Mouse (Mus musculus): ENCODE data around the gene 6430571L13Rik. TPM values are rescaled to one million over a fixed set of nuclear protein-coding genes. Genes with fewer than 3 reads are reported as not detected.

Gene 6430571L13Rik
- polyA plus RNA-seq, 1 experiment from 2014 or later, result 0.28 TPM

- H3K27me3 ChIP-seq (replicated peaks), result peaks cover 25% of the 10 kb centered on the region
- no peak for ATAC-seq
- H3K27ac ChIP-seq, result no peak overlapping the region
- 59% methylated on average over 4 of the region's 4 CpGs for WGBS
- no peaks in the 10 kb centered on the region for H3K36me3 ChIP-seq
- no peak overlapping the region for H3K4me3 ChIP-seq (replicated peaks)
- no peak overlapping the region for H3K4me2 ChIP-seq (replicated peaks)
- H3K4me1 ChIP-seq (replicated peaks), result no peaks in the 10 kb centered on the region
- no peak overlapping the region for H3K9ac ChIP-seq
- H3K9me3 ChIP-seq, result no peaks in the 10 kb centered on the region
Measured at GRCm38 (mm10) chr9:107372441-107372840, 32.0 kb downstream of the 6430571L13Rik start.

- H3K27ac ChIP-seq, result no peak overlapping the region
- H3K4me3 ChIP-seq (replicated peaks), result no peak overlapping the region
- no peaks in the 10 kb centered on the region for H3K36me3 ChIP-seq
- 3% methylated on average over 8 of the region's 8 CpGs for whole genome bisulfite sequencing
- no peaks in the 10 kb centered on the region for H3K9me3 ChIP-seq
- H3K9ac ChIP-seq, result no peak overlapping the region
- peaks cover 43% of the 10 kb centered on the region for H3K27me3 ChIP-seq (replicated peaks)
- peak; percentile 57; the same call in 1 of the 2 replicates for ATAC-seq
- peaks cover 5% of the 10 kb centered on the region for H3K4me1 ChIP-seq (replicated peaks)
- H3K4me2 ChIP-seq (replicated peaks), result no peak overlapping the region
Measured at GRCm38 (mm10) chr9:107374623-107375022, 34.2 kb downstream of the 6430571L13Rik start.

DNA sequence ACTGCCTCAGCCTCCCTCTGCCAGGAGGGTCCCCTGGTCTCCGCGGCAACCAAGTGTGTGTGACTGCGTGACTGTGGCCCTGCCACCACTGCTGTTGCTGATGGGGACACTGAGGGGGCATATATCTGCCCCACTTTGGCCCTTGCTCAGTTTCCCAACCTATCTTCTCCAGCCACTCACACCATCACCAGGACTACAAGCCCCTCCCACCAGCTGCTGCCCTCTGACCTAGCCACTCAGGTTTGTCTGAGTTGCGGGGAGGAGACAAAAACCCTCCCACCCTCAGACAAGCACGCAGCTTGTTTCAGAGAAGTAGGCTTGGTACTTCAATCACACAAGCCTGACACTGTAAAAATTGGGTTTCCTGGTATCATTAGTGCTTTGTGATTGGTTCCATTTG, 35.0 kb downstream of the 6430571L13Rik start:
- H3K4me3 ChIP-seq (replicated peaks), result no peak overlapping the region
- H3K36me3 ChIP-seq, result no peaks in the 10 kb centered on the region
- no peak overlapping the region for H3K4me2 ChIP-seq (replicated peaks)
- H3K27ac ChIP-seq, result no peak overlapping the region
- 21% methylated on average over 5 of the region's 5 CpGs for WGBS
- H3K27me3 ChIP-seq (replicated peaks), result peaks cover 52% of the 10 kb centered on the region
- no peaks in the 10 kb centered on the region for H3K9me3 ChIP-seq
- peaks cover 5% of the 10 kb centered on the region for H3K4me1 ChIP-seq (replicated peaks)
- ATAC-seq, result no peak
- no peak overlapping the region for H3K9ac ChIP-seq

- under 1% methylated on average over 35 of the region's 35 CpGs for WGBS
- Histone ChIP-seq H3K4me1 (replicated peaks) (peaks cover 5% of the 10 kb centered on the region), H3K9me3 (no peaks in the 10 kb centered on the region), H3K27ac (no peak overlapping the region), H3K36me3 (no peaks in the 10 kb centered on the region), H3K4me3 (replicated peaks) (peak overlapping the region; percentile 30), H3K27me3 (replicated peaks) (peaks cover 76% of the 10 kb centered on the region), H3K4me2 (replicated peaks) (peak overlapping the region; percentile 71), H3K9ac (no peak overlapping the region)
- peak; percentile 56 for ATAC-seq
Measured at GRCm38 (mm10) chr9:107377961-107378512, 37.6 kb downstream of the 6430571L13Rik start.

GRCm38 (mm10) chr9:107381723-107382122, 41.3 kb downstream of the 6430571L13Rik start:
- Histone ChIP-seq H3K4me2 (replicated peaks) (no peak overlapping the region), H3K27me3 (replicated peaks) (peaks cover 75% of the 10 kb centered on the region), H3K9me3 (no peaks in the 10 kb centered on the region), H3K9ac (no peak overlapping the region), H3K4me3 (replicated peaks) (no peak overlapping the region), H3K27ac (no peak overlapping the region), H3K36me3 (no peaks in the 10 kb centered on the region), H3K4me1 (replicated peaks) (peaks cover 5% of the 10 kb centered on the region)
- 7% methylated on average over 8 of the region's 8 CpGs for WGBS
- no peak for ATAC-seq

DNA sequence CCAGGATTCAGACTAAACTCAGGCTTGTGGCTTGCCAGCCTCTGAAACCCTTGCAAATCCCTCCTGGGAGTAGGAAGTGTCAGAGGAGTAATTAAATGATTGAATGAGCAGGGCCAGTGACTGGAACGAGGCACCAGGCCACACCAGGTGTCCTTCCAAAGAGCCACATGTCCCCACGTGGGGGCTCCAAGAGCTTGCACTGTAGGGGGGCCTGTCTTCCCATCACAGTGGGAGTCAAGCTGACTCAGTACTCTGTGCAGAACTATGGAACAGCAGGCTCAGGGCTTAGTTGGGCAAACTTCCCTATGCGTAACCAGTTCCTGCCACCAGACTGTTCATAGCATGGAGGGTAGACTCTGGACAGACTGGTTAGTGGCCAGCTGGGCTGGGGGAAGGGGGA, 44.0 kb downstream of the 6430571L13Rik start:
- Histone ChIP-seq H3K9me3 (no peaks in the 10 kb centered on the region), H3K27ac (no peak overlapping the region), H3K27me3 (replicated peaks) (peaks cover 52% of the 10 kb centered on the region), H3K4me3 (replicated peaks) (no peak overlapping the region), H3K4me1 (replicated peaks) (peaks cover 8% of the 10 kb centered on the region), H3K36me3 (no peaks in the 10 kb centered on the region), H3K9ac (no peak overlapping the region), H3K4me2 (replicated peaks) (no peak overlapping the region)
- ATAC-seq, result no peak
- WGBS, result 32% methylated on average over 3 of the region's 3 CpGs

- Histone ChIP-seq H3K27ac (no peak overlapping the region), H3K4me3 (replicated peaks) (no peak overlapping the region), H3K4me2 (replicated peaks) (no peak overlapping the region), H3K9ac (no peak overlapping the region), H3K27me3 (replicated peaks) (peaks cover 34% of the 10 kb centered on the region), H3K4me1 (replicated peaks) (peaks cover 12% of the 10 kb centered on the region), H3K36me3 (no peaks in the 10 kb centered on the region), H3K9me3 (no peaks in the 10 kb centered on the region)
- WGBS, result 61% methylated on average over 3 of the region's 3 CpGs
- ATAC-seq, result no peak
Measured at GRCm38 (mm10) chr9:107386722-107387121, 46.3 kb downstream of the 6430571L13Rik start.

- H3K4me1 ChIP-seq (replicated peaks), result peaks cover 12% of the 10 kb centered on the region
- no peak overlapping the region for H3K4me3 ChIP-seq (replicated peaks)
- no peak overlapping the region for H3K4me2 ChIP-seq (replicated peaks)
- peaks cover 24% of the 10 kb centered on the region for H3K27me3 ChIP-seq (replicated peaks)
- no peaks in the 10 kb centered on the region for H3K9me3 ChIP-seq
- no peak overlapping the region for H3K9ac ChIP-seq
- no peaks in the 10 kb centered on the region for H3K36me3 ChIP-seq
- WGBS, result 83% methylated on average over 3 of the region's 3 CpGs
- H3K27ac ChIP-seq, result no peak overlapping the region
- no peak for ATAC-seq
Measured at GRCm38 (mm10) chr9:107387708-107388107, 47.3 kb downstream of the 6430571L13Rik start.

- no peak for ATAC-seq
- H3K27me3 ChIP-seq (replicated peaks), result peaks cover 20% of the 10 kb centered on the region; the same call in 1 of the 2 replicates
Measured at GRCm38 (mm10) chr9:107388263-107388662, 47.9 kb downstream of the 6430571L13Rik start.

GRCm38 (mm10) chr9:107396397-107396796, 56.0 kb downstream of the 6430571L13Rik start:
- WGBS, result 32% methylated on average over 4 of the region's 4 CpGs
- no peak overlapping the region for H3K4me2 ChIP-seq (replicated peaks)
- peaks cover 9% of the 10 kb centered on the region for H3K4me1 ChIP-seq (replicated peaks)
- H3K9ac ChIP-seq, result no peak overlapping the region
- peaks cover 55% of the 10 kb centered on the region for H3K27me3 ChIP-seq (replicated peaks)
- H3K36me3 ChIP-seq, result no peaks in the 10 kb centered on the region
- no peak overlapping the region for H3K27ac ChIP-seq
- no peak overlapping the region for H3K4me3 ChIP-seq (replicated peaks)
- ATAC-seq, result no peak
- H3K9me3 ChIP-seq, result no peaks in the 10 kb centered on the region

More at GRCm38 (mm10) chr9:107388263-107388662, 47.9 kb downstream of the 6430571L13Rik start:
- no peak overlapping the region for H3K9ac ChIP-seq
- H3K4me2 ChIP-seq (replicated peaks), result no peak overlapping the region
- no peak overlapping the region for H3K4me3 ChIP-seq (replicated peaks)
- H3K36me3 ChIP-seq, result no peaks in the 10 kb centered on the region
- no peaks in the 10 kb centered on the region for H3K9me3 ChIP-seq
- H3K4me1 ChIP-seq (replicated peaks), result peaks cover 12% of the 10 kb centered on the region
- WGBS, result 40% methylated on average over 2 of the region's 2 CpGs
- H3K27ac ChIP-seq, result no peak overlapping the region

GRCm38 (mm10) chr9:107398968-107399367, 58.6 kb downstream of the 6430571L13Rik start:
- no peak for ATAC-seq
- Histone ChIP-seq H3K9ac (no peak overlapping the region), H3K27me3 (replicated peaks) (peaks cover 77% of the 10 kb centered on the region), H3K27ac (no peak overlapping the region), H3K36me3 (no peaks in the 10 kb centered on the region), H3K4me2 (replicated peaks) (peak overlapping the region; percentile 99; the same call in 1 of the 2 replicates), H3K4me1 (replicated peaks) (peaks cover 9% of the 10 kb centered on the region), H3K4me3 (replicated peaks) (no peak overlapping the region), H3K9me3 (no peaks in the 10 kb centered on the region)
- 29% methylated on average over 11 of the region's 11 CpGs for WGBS

- WGBS, result 2% methylated on average over 23 of the region's 54 CpGs
- H3K4me1 ChIP-seq (replicated peaks), result peaks cover 9% of the 10 kb centered on the region
- peak within 1 kb of the TSS; percentile 37 for H3K9ac ChIP-seq
- peak; percentile 77 for ATAC-seq
- peaks cover 82% of the 10 kb centered on the region for H3K27me3 ChIP-seq (replicated peaks)
- no peak within 1 kb of the TSS for H3K27ac ChIP-seq
- H3K9me3 ChIP-seq, result no peaks in the 10 kb centered on the region
- peak within 1 kb of the TSS; percentile 58 for H3K4me3 ChIP-seq (replicated peaks)
- H3K4me2 ChIP-seq (replicated peaks), result peak within 1 kb of the TSS; percentile 99
- H3K36me3 ChIP-seq, result no peaks in the 10 kb centered on the region
Measured at GRCm38 (mm10) chr9:107399491-107399971, 59.1 kb downstream of the 6430571L13Rik start, which contains the start of gene Cacna2d2. TSS of gene Cacna2d2 (plus strand) at chr9:107399612.

DNA sequence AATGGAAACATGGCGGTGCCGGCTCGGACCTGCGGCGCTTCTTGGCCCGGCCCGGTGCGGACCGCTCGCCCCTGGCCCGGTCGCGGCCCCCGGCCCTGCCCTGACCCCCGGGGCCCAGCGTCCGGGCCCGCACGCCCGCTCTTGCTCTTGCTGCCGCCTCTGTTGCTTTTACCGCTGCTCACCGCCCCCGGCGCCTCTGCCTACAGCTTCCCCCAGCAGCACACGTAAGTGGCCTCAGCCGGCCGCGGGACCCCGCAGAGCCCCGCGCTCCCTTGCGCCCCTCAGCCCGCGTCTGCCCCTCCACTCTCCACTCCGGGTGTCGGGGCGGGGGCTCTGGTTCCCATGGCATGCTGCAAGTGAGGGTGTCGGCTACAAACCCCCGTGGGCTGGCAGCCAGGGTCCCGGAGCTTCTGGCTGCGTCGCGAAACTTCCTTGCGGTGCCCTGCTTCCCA, 59.7 kb downstream of the 6430571L13Rik start:
- peaks cover 79% of the 10 kb centered on the region for H3K27me3 ChIP-seq (replicated peaks)
- H3K36me3 ChIP-seq, result no peaks in the 10 kb centered on the region
- H3K9me3 ChIP-seq, result no peaks in the 10 kb centered on the region
- peak overlapping the region; percentile 37 for H3K9ac ChIP-seq
- ATAC-seq, result peak; percentile 50
- H3K4me3 ChIP-seq (replicated peaks), result peak overlapping the region; percentile 58
- WGBS, result under 1% methylated on average over 23 of the region's 45 CpGs
- H3K27ac ChIP-seq, result no peak overlapping the region
- peaks cover 9% of the 10 kb centered on the region for H3K4me1 ChIP-seq (replicated peaks)
- peak overlapping the region; percentile 99 for H3K4me2 ChIP-seq (replicated peaks)

All from intestine, embryonic 15.5 days (tissue).